Mouse (Mus musculus): ENCODE measurements around the gene Gm40193. TPM values are rescaled to one million over a fixed set of nuclear protein-coding genes. Genes with fewer than 3 reads are reported as not detected.
A peak's percentile ranks its signal among the peaks of the same experiment; 100 is the strongest.

Gene Gm40193
- total RNA-seq, 2 experiments from 2014 or later, result not detected

DNA sequence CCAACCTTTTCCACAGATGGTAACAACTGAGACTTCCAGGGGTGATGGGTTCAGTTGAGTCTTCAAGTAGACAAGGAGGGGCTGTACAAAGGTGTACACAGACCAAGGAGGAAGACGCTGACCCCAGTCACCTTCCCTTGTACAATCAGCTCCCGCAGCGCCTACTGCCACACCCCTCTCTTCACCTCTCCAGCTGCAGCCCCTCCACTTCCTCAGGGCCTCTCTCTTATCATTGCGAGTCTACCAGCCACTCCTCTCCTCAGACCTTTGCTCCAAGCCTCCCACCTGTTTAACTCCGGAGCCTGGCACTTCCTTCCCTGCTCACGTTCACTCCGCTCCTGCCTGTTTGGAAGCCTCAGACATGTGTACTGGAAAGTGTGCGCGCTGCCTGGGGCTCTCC, 27.8 kb downstream of the Gm40193 start, which contains the start of gene Tm4sf5:
Tm4sf5 (plus strand) TSS at position 275 of the 400 bp plus-strand sequence.
- no peak for DNase-seq

GRCm38 (mm10) chr11:70502018-70502417, 30.7 kb downstream of the Gm40193 start:
- no peak for DNase-seq

GRCm38 (mm10) chr11:70500476-70500812, 32.3 kb downstream of the Gm40193 start:
- no peak for DNase-seq

DNA sequence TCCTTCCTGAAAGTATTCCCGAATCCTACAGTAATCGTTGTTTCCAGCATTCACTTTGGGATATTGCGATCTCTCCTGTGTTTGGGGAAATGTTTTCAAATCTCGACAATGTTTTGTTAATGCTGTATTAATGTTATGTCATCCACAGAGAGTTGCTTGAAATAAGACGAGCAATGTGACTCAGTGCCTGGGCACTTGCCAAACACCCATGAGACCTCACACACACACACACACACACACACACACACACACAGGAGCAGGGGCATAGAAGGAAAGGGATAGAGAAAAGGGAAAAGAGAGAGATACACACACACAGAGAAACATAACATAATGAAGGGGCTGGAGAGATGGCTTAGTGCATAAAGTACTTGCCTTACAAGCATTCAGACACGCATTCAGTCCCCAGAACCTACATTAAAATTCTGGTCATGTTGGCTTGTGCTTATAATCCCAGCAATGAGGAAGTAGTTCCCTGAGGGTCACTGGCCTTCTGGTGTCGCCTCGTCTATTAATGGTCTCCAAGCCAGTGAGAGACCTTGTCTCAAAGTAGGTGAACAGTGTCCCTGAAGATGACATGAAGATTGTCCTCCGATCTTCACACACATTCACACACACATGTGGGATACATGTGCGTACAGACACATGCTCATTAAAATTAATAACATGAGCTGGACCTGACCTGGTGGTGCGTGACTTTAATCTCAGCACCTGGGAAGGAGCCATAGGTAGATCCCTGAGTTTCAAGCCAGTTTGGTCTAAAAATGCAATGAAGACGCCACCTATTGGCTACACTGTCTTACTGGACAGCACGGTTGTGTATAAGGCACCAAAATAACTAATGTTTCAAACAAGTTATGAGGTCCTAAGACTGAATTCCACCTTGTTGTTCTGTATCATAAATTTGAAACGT, 32.9 kb downstream of the Gm40193 start:
- DNase-seq, result peak; percentile 34 to 53

DNA sequence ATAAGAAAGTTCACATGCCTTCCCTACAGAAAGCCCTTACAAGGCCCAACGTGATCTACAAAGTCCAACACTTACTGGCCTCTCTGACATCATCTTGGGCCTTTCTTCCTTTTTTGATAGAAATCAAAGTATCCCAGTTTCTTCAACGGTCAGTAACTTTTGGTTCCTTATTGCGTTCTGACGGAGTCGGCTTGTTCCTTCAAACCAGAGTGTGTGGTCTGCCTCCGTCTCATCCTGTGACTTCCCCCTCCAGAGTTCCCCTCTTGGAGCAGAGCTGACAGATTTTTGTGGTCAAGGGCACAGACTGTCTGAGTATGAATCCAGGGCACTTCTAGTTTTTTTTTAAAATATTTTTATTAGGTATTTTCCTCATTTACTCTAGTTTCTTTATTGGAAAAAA, 43.1 kb downstream of the Gm40193 start:
- DNase-seq, result peak in 1 of 2 experiments; percentile 65

GRCm38 (mm10) chr11:70489138-70489537, 43.6 kb downstream of the Gm40193 start:
- peak; percentile 53 to 60 for DNase-seq

DNA sequence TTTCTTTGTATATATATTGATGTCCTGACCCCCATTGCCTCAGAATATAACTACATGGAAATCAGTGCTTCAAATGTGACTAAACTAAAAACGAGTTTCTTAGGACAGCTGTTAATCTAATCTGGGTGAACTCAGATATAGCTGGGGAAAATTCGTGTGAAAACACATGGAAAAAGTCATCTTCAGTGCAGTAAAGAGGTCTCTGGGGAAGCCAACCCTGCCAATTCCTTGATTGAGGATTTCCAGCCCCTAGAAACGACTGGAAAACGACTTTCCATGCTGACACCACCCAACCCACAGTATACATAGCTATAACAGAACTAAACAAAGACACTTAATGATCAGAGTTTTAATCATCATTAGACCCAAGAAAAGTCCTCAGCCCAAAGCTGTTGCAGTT, 44.9 kb downstream of the Gm40193 start:
- DNase-seq, result peak; percentile 56

GRCm38 (mm10) chr11:70485498-70485897, 47.2 kb downstream of the Gm40193 start:
- no peak for DNase-seq

Other genes with a start within 250 kb of the Gm40193 start
- not detected for gene Alox12e, start 210.3 kb downstream of the Gm40193 start, total RNA-seq (2021)
- gene Alox15, start 180.9 kb downstream of the Gm40193 start, total RNA-seq (2021), result 1 to 10 TPM; 4.0 to 7.2 TPM
- 10 to 100 TPM; 19.0 to 19.3 TPM for gene Pelp1, start 122.9 kb downstream of the Gm40193 start, total RNA-seq (2021)
- 10 to 100 TPM; 11.3 to 12.5 TPM for gene Arrb2, start 100.3 kb downstream of the Gm40193 start, total RNA-seq (2021)
- gene Med11, start 81.0 kb downstream of the Gm40193 start, total RNA-seq (2021), result 1 to 10 TPM; 7.5 to 8.2 TPM
- gene Zmynd15, start 73.5 kb downstream of the Gm40193 start, total RNA-seq (2021), result 1 to 10 TPM; 1.7 to 2.8 TPM
- 1 to 10 TPM; 8.3 to 9.9 TPM for gene Cxcl16, start 73.0 kb downstream of the Gm40193 start, total RNA-seq (2021)
- gene Tm4sf5, start 27.7 kb downstream of the Gm40193 start, total RNA-seq (2021), result 1 to 10 TPM; 1.4 to 2.4 TPM
- not detected for gene Vmo1, start 18.3 kb downstream of the Gm40193 start, total RNA-seq (2021)
- gene Gltpd2, start 13.7 kb downstream of the Gm40193 start, total RNA-seq (2021), result not detected
- gene Psmb6, start 7.6 kb downstream of the Gm40193 start, total RNA-seq (2021), result 100 to 1,000 TPM; 226 to 256 TPM
- gene Pld2, start 7.1 kb upstream of the Gm40193 start, total RNA-seq (2021), result 1 to 10 TPM; 5.9 to 6.1 TPM
- gene Mink1, start 29.9 kb upstream of the Gm40193 start, total RNA-seq (2021), result 10 to 100 TPM; 41.3 to 48.0 TPM
- gene 4930544D05Rik, start 82.9 kb upstream of the Gm40193 start, total RNA-seq (2021), result not detected
- gene Chrne, start 86.3 kb upstream of the Gm40193 start, total RNA-seq (2021), result not detected
- under 1 TPM; 0.21 to 0.35 TPM for gene Gp1ba, start 106.2 kb upstream of the Gm40193 start, total RNA-seq (2021)
- gene Rnf167, start 114.3 kb upstream of the Gm40193 start, total RNA-seq (2021), result 10 to 100 TPM; 51.4 to 63.0 TPM
- gene Slc25a11, start 114.5 kb upstream of the Gm40193 start, total RNA-seq (2021), result 100 to 1,000 TPM; 619 to 711 TPM
- gene Pfn1, start 121.7 kb upstream of the Gm40193 start, total RNA-seq (2021), result 100 to 1,000 TPM; 303 to 305 TPM
- gene Eno3, start 124.3 kb upstream of the Gm40193 start, total RNA-seq (2021), result 1,000 to 10,000 TPM; 1,596 to 1,839 TPM
- 10 to 100 TPM; 89.3 to 93.9 TPM for gene Spag7, start 136.5 kb upstream of the Gm40193 start, total RNA-seq (2021)
- 10 to 100 TPM; 34.0 to 36.9 TPM for gene Camta2, start 155.2 kb upstream of the Gm40193 start, total RNA-seq (2021)
- 1 to 10 TPM; 6.1 to 7.7 TPM for gene Inca1, start 167.2 kb upstream of the Gm40193 start, total RNA-seq (2021)
- gene Kif1c, start 167.6 kb upstream of the Gm40193 start, total RNA-seq (2021), result 100 to 1,000 TPM; 469 to 485 TPM
- 1 to 10 TPM; 7.5 to 7.7 TPM for gene Zfp3, start 231.3 kb upstream of the Gm40193 start, total RNA-seq (2021)